Mouse (Mus musculus): ENCODE data around the gene Dcun1d3.
A peak's percentile ranks its signal among the peaks of the same experiment; 100 is the strongest.

Dcun1d3 gene

GRCm38 (mm10) chr7:119872204-119872603 is 23.9 kb downstream of the Dcun1d3 start:
- DNase-seq = no peak

- no peak for DNase-seq
These were observed 30.0 kb downstream of the Dcun1d3 start for GRCm38 (mm10) chr7:119866136-119866535.

GRCm38 (mm10) chr7:119864500-119864899 is 31.6 kb downstream of the Dcun1d3 start:
- DNase-seq = no peak

GRCm38 (mm10) chr7:119862167-119862566 is 33.9 kb downstream of the Dcun1d3 start:
- no peak for DNase-seq

GRCm38 (mm10) chr7:119861335-119862091 is 34.6 kb downstream of the Dcun1d3 start:
- peak; percentile 33 to 45 for DNase-seq

GRCm38 (mm10) chr7:119860971-119861334 is 35.1 kb downstream of the Dcun1d3 start:
- DNase-seq = no peak

- no peak for DNase-seq
These were observed 35.5 kb downstream of the Dcun1d3 start for GRCm38 (mm10) chr7:119860554-119860953.

GRCm38 (mm10) chr7:119860116-119860515 is 36.0 kb downstream of the Dcun1d3 start:
- no peak for DNase-seq

GRCm38 (mm10) chr7:119859476-119859875 is 36.6 kb downstream of the Dcun1d3 start:
- DNase-seq = peak in 1 of 2 experiments; percentile 16

GRCm38 (mm10) chr7:119855031-119855430 is 41.1 kb downstream of the Dcun1d3 start:
- DNase-seq = no peak

GRCm38 (mm10) chr7:119854362-119854761 is 41.7 kb downstream of the Dcun1d3 start:
- DNase-seq = no peak

- no peak for DNase-seq
These were observed 42.9 kb downstream of the Dcun1d3 start for GRCm38 (mm10) chr7:119853186-119853585.

GRCm38 (mm10) chr7:119852494-119852893 is 43.6 kb downstream of the Dcun1d3 start:
- DNase-seq = no peak

GRCm38 (mm10) chr7:119850737-119851136 is 45.4 kb downstream of the Dcun1d3 start:
- DNase-seq = no peak

GRCm38 (mm10) chr7:119849096-119849495 is 47.0 kb downstream of the Dcun1d3 start:
- DNase-seq = peak; percentile 67 to 79

- no peak for DNase-seq
These were observed 48.7 kb downstream of the Dcun1d3 start for GRCm38 (mm10) chr7:119847396-119847795.

- DNase-seq = no peak
These were observed 50.6 kb downstream of the Dcun1d3 start for GRCm38 (mm10) chr7:119845541-119845940.

GRCm38 (mm10) chr7:119841820-119842449 is 54.2 kb downstream of the Dcun1d3 start:
- DNase-seq = no peak

GRCm38 (mm10) chr7:119835996-119836777 is 59.9 kb downstream of the Dcun1d3 start:
- DNase-seq = no peak

- no peak for DNase-seq
These were observed 60.7 kb downstream of the Dcun1d3 start for GRCm38 (mm10) chr7:119835371-119835770.

- DNase-seq = no peak
These were observed 87.4 kb downstream of the Dcun1d3 start for GRCm38 (mm10) chr7:119808723-119809122.

- DNase-seq = no peak
These were observed 88.7 kb downstream of the Dcun1d3 start for GRCm38 (mm10) chr7:119807396-119807795.
